Mouse (Mus musculus): Measurements from ENCODE around the gene H13. TPM values are rescaled to one million over a fixed set of nuclear protein-coding genes. Genes with fewer than 3 reads are reported as not detected.

The H13 gene
- total RNA-seq, 2 experiments from 2014 or later = 45.8 to 49.1 TPM

- intact Hi-C loops (cut with DNase I; ENCODE audit: low total_unique reads) = no loop called here
- DNase-seq = no peak
These were observed 84.9 kb downstream of the H13 start, which contains the start of gene Cox4i2 for GRCm38 (mm10) chr2:152753944-152754711. TSS of gene Cox4i2 (plus strand) at chr2:152754173.

GRCm38 (mm10) chr2:152756474-152757393 is 87.5 kb downstream of the H13 start:
- DNase-seq = no peak
- intact Hi-C loops (cut with DNase I; ENCODE audit: low total_unique reads) = no loop called here

- DNase-seq = no peak
- intact Hi-C loops (cut with DNase I; ENCODE audit: low total_unique reads) = no loop called here
These were observed 88.2 kb downstream of the H13 start for GRCm38 (mm10) chr2:152757478-152757877.

Other genes with a start within 250 kb of the H13 start
- not detected for gene Defb23, start 204.8 kb upstream of the H13 start, total RNA-seq (2021)
- not detected for gene Defb20, start 192.4 kb upstream of the H13 start, total RNA-seq (2021)
- not detected for gene Defb22, start 179.3 kb upstream of the H13 start, total RNA-seq (2021)
- gene Defb26, start 157.8 kb upstream of the H13 start, total RNA-seq (2021) = not detected
- gene Defb28, start 151.2 kb upstream of the H13 start, total RNA-seq (2021) = not detected
- gene Defb29, start 129.4 kb upstream of the H13 start, total RNA-seq (2021) = not detected
- gene Gm17416, start 100.1 kb upstream of the H13 start, total RNA-seq (2021) = not detected
- not detected for gene Defb21, start 96.7 kb upstream of the H13 start, total RNA-seq (2021)
- gene Defb19, start 89.1 kb upstream of the H13 start, total RNA-seq (2021) = not detected
- not detected for gene Defb45, start 70.1 kb upstream of the H13 start, total RNA-seq (2021)
- gene Defb36, start 65.1 kb upstream of the H13 start, total RNA-seq (2021) = not detected
- 1 to 10 TPM; 1.3 to 1.4 TPM for gene Defb25, start 46.4 kb upstream of the H13 start, total RNA-seq (2021)
- 1 to 10 TPM; 5.2 to 7.3 TPM for gene Rem1, start 42.5 kb upstream of the H13 start, total RNA-seq (2021)
- 10 to 100 TPM; 11.9 to 13.8 TPM for gene Mcts2, start 17.6 kb downstream of the H13 start, total RNA-seq (2021)
- gene Id1, start 66.8 kb downstream of the H13 start, total RNA-seq (2021) = 10 to 100 TPM; 12.5 to 17.3 TPM
- gene Cox4i2, start 84.7 kb downstream of the H13 start, total RNA-seq (2021) = 1 to 10 TPM; 5.9 to 6.0 TPM
- gene Bcl2l1, start 162.3 kb downstream of the H13 start, total RNA-seq (2021) = 10 to 100 TPM; 14.4 to 28.6 TPM
- gene Tpx2, start 178.5 kb downstream of the H13 start, total RNA-seq (2021) = 1 to 10 TPM; 4.1 to 4.7 TPM
- 100 to 1,000 TPM; 150 to 230 TPM for gene Mylk2, start 241.9 kb downstream of the H13 start, total RNA-seq (2021)